Mouse (Mus musculus): ENCODE measurements around the gene Kat8. TPM values are rescaled to one million over a fixed set of nuclear protein-coding genes. Genes with fewer than 3 reads are reported as not detected.
A peak's percentile ranks its signal among the peaks of the same experiment; 100 is the strongest.

Gene Kat8
- polyA plus RNA-seq, 1 experiment from 2014 or later: 42.1 TPM

DNA sequence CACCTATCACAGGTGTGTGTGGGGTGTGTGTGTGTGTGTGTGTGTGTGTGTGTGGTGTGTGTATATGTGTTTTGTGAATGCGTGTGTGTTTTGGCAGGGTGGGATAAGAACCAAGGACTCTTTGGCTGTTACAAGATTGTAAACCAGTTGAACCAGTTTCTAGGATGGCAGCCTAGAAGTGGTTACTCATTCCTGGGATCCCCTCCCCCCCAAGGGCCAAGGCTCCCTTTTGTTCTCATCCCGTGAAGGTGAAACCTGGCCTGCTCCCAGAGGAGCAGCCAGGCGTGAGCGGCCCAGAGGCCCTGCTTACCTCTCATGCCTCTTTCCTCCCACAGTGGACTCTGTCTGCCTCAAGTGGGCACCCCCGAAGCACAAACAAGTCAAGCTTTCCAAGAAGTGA lies 12.9 kb downstream of the Kat8 start:
- Histone ChIP-seq H3K4me1 (replicated peaks; ENCODE audit: control insufficient read depth, insufficient read depth, low read length) (no peaks in the 10 kb centered on the region), H3K27me3 (ENCODE audit: control insufficient read depth, insufficient read depth, low read length) (peaks cover 23% of the 10 kb centered on the region), H3K9me3 (ENCODE audit: control insufficient read depth, low read length) (no peaks in the 10 kb centered on the region), H3K27ac (no peak overlapping the region), H3K36me3 (replicated peaks; ENCODE audit: control insufficient read depth, insufficient read depth) (peaks cover 59% of the 10 kb centered on the region), H3K4me3 (replicated peaks; ENCODE audit: low read length) (no peak overlapping the region), H3K9ac (no peak overlapping the region), H3K4me2 (replicated peaks) (no peak overlapping the region)
- WGBS: 66% methylated on average over 5 of the region's 5 CpGs
- ATAC-seq (ENCODE audit: low FRiP score) (no peak), DNase-seq (ENCODE audit: low spot score) (no peak)

DNA sequence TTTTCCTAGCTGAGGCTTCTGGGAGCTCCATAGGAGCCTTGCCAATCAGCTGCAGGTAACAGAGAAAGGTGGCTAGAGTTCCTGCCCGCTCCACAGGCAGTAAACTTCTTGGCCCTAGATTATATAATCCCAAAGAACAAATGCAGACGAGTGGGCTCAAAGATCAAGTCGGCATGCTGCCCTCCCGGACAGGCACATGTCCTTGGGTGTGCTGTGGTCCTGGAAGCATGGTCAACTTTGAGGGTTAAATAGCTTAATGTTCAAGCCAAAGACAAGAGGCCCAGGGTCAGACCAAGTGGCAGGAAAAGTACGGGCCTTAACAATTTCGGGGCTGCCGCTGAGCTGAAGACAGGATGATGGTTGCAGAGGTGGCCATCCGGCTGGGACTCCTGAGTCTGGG lies 13.8 kb downstream of the Kat8 start:
- Histone ChIP-seq H3K27ac (no peak overlapping the region), H3K4me2 (replicated peaks) (no peak overlapping the region), H3K9ac (no peak overlapping the region), H3K9me3 (ENCODE audit: control insufficient read depth, low read length) (no peaks in the 10 kb centered on the region), H3K36me3 (replicated peaks; ENCODE audit: control insufficient read depth, insufficient read depth) (peaks cover 51% of the 10 kb centered on the region), H3K4me1 (replicated peaks; ENCODE audit: control insufficient read depth, insufficient read depth, low read length) (no peaks in the 10 kb centered on the region), H3K4me3 (replicated peaks; ENCODE audit: low read length) (no peak overlapping the region), H3K27me3 (ENCODE audit: control insufficient read depth, insufficient read depth, low read length) (peaks cover 25% of the 10 kb centered on the region)
- DNase-seq (ENCODE audit: low spot score) (no peak), ATAC-seq (ENCODE audit: low FRiP score) (no peak)
- WGBS: 94% methylated on average over 8 of the region's 8 CpGs

DNA sequence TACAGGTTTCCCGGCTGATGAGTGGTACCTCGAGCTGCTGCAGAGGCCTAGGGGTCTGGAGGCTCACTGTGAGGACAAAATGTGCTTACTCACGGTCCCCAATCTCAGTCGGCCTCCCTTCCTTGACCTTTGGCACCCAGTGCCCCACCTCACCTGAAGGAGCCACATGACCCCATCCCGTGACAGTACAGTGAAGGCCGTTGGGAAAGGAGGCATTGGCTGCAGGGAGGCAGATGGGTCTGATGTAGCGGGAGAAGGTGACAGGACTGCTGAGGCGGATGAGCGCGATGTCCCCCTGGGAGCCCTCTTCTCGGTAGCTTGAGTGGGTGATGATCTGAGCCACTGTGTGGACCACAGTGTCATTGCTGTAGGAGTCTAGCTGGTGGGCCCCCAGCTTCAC lies 14.5 kb downstream of the Kat8 start:
- Histone ChIP-seq H3K27ac (no peak overlapping the region), H3K4me2 (replicated peaks) (no peak overlapping the region), H3K4me1 (replicated peaks; ENCODE audit: control insufficient read depth, insufficient read depth, low read length) (no peaks in the 10 kb centered on the region), H3K9ac (no peak overlapping the region), H3K9me3 (ENCODE audit: control insufficient read depth, low read length) (no peaks in the 10 kb centered on the region), H3K4me3 (replicated peaks; ENCODE audit: low read length) (no peak overlapping the region), H3K36me3 (replicated peaks; ENCODE audit: control insufficient read depth, insufficient read depth) (peaks cover 43% of the 10 kb centered on the region), H3K27me3 (ENCODE audit: control insufficient read depth, insufficient read depth, low read length) (peaks cover 25% of the 10 kb centered on the region)
- 91% methylated on average over 11 of the region's 11 CpGs for WGBS
- ATAC-seq (ENCODE audit: low FRiP score) (no peak), DNase-seq (ENCODE audit: low spot score) (no peak)

DNA sequence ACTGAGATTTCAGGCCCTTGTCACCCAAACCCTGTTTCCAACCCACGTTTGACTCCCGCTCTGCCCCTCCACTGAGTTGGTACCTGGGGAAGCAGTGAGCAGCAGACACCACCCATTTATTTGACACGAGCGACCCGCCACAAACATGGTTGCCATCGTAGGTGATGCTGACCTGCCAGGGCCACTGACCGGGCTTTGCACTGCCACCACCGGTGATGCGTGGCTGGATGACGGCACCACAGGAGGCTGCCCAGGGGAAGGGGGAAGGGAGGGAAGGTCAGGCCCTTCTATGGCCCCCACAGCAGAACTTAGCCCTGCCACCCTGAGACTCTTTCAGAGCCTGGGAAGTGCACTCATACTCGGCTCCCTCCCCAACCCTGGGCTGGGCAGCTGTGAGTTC lies 15.4 kb downstream of the Kat8 start:
- ATAC-seq (ENCODE audit: low FRiP score): no peak
- Histone ChIP-seq H3K4me2 (replicated peaks) (no peak overlapping the region), H3K36me3 (replicated peaks; ENCODE audit: control insufficient read depth, insufficient read depth) (peaks cover 40% of the 10 kb centered on the region), H3K4me1 (replicated peaks; ENCODE audit: control insufficient read depth, insufficient read depth, low read length) (no peaks in the 10 kb centered on the region), H3K27ac (no peak overlapping the region), H3K4me3 (replicated peaks; ENCODE audit: low read length) (no peak overlapping the region), H3K9me3 (ENCODE audit: control insufficient read depth, low read length) (no peaks in the 10 kb centered on the region), H3K27me3 (ENCODE audit: control insufficient read depth, insufficient read depth, low read length) (peaks cover 25% of the 10 kb centered on the region), H3K9ac (no peak overlapping the region)
- no peak for DNase-seq (ENCODE audit: low spot score)
- WGBS: 79% methylated on average over 11 of the region's 11 CpGs

DNA sequence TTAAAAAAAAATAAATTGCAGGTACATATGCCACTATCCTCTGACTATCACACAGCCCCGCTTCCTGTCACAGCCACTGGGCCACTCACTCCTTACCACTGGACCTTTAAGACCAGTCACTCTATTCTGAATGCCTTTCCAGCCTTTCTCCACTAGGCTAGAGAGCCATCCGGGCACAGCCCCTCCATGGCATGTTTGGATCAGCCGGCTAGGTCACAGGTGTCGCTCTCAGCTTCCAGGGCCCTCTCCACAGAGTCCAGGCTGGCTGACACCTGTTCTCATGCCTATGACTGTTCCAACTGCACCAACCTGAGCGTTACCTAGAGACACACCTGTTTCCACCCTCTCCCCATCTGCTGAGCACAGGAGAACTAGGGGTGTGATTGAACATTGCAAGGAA lies 16.3 kb downstream of the Kat8 start:
- Histone ChIP-seq H3K4me3 (replicated peaks; ENCODE audit: low read length) (no peak overlapping the region), H3K9ac (no peak overlapping the region), H3K27ac (no peak overlapping the region), H3K4me2 (replicated peaks) (no peak overlapping the region), H3K27me3 (ENCODE audit: control insufficient read depth, insufficient read depth, low read length) (peaks cover 25% of the 10 kb centered on the region), H3K36me3 (replicated peaks; ENCODE audit: control insufficient read depth, insufficient read depth) (peaks cover 32% of the 10 kb centered on the region), H3K9me3 (ENCODE audit: control insufficient read depth, low read length) (no peaks in the 10 kb centered on the region), H3K4me1 (replicated peaks; ENCODE audit: control insufficient read depth, insufficient read depth, low read length) (no peaks in the 10 kb centered on the region)
- DNase-seq (ENCODE audit: low spot score): no peak
- ATAC-seq (ENCODE audit: low FRiP score): no peak
- WGBS: 51% methylated on average over 5 of the region's 5 CpGs

DNA sequence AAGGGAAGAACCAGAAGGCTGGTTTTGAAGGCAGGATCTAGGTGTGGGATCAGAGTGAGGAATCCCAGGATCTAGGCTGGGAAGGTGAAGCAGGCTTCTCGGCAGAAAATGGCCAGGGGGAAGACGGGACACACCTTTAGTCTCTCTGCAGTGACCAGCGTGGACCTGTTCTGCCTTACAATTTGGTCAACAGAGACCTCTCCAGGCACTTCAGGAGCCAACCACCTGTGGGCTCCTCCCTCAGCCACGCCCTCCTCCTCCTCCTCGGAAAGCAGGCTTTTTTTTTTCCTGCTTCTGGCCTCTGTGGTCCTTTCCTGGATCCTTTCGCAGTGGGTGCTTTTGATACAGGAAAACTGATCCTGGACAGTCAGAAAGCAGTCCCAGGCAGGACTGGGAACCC lies 17.6 kb downstream of the Kat8 start, which contains the start of gene Prss8:
TSS of gene Prss8 (minus strand) at position 182 of the 400 bp plus-strand sequence.
- no peak within 1 kb of the TSS for H3K4me3 ChIP-seq (replicated peaks; ENCODE audit: low read length)
- DNase-seq (ENCODE audit: low spot score) (no peak), ATAC-seq (ENCODE audit: low FRiP score) (no peak)
- peaks cover 5% of the 10 kb centered on the region for H3K4me1 ChIP-seq (replicated peaks; ENCODE audit: control insufficient read depth, insufficient read depth, low read length)
- no peak within 1 kb of the TSS for H3K27ac ChIP-seq
- peaks cover 20% of the 10 kb centered on the region for H3K36me3 ChIP-seq (replicated peaks; ENCODE audit: control insufficient read depth, insufficient read depth)
- H3K9me3 ChIP-seq (ENCODE audit: control insufficient read depth, low read length): no peaks in the 10 kb centered on the region
- H3K27me3 ChIP-seq (ENCODE audit: control insufficient read depth, insufficient read depth, low read length): peaks cover 25% of the 10 kb centered on the region
- H3K4me2 ChIP-seq (replicated peaks): peak within 1 kb of the TSS; percentile 14
- 9% methylated on average over 6 of the region's 6 CpGs for WGBS
- H3K9ac ChIP-seq: no peak within 1 kb of the TSS

- no peak overlapping the region for H3K4me3 ChIP-seq (replicated peaks; ENCODE audit: low read length)
- no peak for DNase-seq (ENCODE audit: low spot score)
- H3K9ac ChIP-seq: no peak overlapping the region
- no peak overlapping the region for H3K4me2 ChIP-seq (replicated peaks)
- H3K36me3 ChIP-seq (replicated peaks; ENCODE audit: control insufficient read depth, insufficient read depth): peaks cover 12% of the 10 kb centered on the region
- no peaks in the 10 kb centered on the region for H3K9me3 ChIP-seq (ENCODE audit: control insufficient read depth, low read length)
- no peak for ATAC-seq (ENCODE audit: low FRiP score)
- H3K27me3 ChIP-seq (ENCODE audit: control insufficient read depth, insufficient read depth, low read length): peaks cover 25% of the 10 kb centered on the region
- 71% methylated on average over 5 of the region's 5 CpGs for WGBS
- no peak overlapping the region for H3K27ac ChIP-seq
- peaks cover 5% of the 10 kb centered on the region for H3K4me1 ChIP-seq (replicated peaks; ENCODE audit: control insufficient read depth, insufficient read depth, low read length)
Observed at GRCm38 (mm10) chr7:127930636-127931035, 18.3 kb downstream of the Kat8 start.

DNA sequence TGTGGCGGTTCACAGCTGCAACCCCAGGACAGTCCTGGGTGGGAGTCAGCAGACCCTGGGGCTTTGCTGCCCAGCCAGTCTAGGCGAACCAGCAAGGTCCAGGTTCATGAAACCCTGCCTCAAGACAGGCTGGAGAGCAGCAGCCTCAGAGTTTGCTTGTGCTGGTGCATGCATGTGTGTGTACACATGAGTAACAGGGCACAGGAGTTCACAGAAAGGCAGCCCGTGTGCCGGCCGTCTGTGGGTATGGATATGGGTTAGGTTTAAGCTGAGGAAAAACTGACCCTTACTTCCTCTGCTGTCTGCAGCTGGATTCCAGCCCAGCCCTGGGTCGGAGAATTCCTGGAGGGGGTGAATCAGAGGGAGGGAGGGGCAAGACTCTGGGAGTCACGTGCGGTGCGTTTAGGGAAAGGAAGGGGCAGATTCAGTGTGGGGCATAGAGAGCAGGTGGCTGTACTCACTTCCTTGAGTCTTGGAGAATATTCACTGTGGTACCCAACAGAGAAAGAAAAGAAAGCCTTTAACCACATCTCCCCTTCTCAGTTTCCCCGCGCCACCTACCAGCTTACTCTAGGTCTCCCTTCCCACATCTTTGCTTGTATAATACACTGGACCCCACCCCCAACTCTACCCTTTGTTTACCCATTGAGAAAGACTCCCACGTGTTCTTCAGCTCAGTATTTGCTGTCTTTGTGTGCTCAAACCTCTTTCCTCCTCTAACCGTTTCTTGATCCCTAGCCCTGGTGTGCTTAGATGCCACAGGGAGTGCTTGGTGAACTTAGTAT lies 19.2 kb downstream of the Kat8 start:
- ATAC-seq (ENCODE audit: low FRiP score) (no peak), DNase-seq (ENCODE audit: low spot score) (no peak)
- Histone ChIP-seq H3K27me3 (ENCODE audit: control insufficient read depth, insufficient read depth, low read length) (peaks cover 25% of the 10 kb centered on the region), H3K27ac (no peak overlapping the region), H3K4me3 (replicated peaks; ENCODE audit: low read length) (no peak overlapping the region), H3K36me3 (replicated peaks; ENCODE audit: control insufficient read depth, insufficient read depth) (peaks cover 3% of the 10 kb centered on the region), H3K4me2 (replicated peaks) (no peak overlapping the region), H3K9ac (no peak overlapping the region), H3K9me3 (ENCODE audit: control insufficient read depth, low read length) (no peaks in the 10 kb centered on the region), H3K4me1 (replicated peaks; ENCODE audit: control insufficient read depth, insufficient read depth, low read length) (peaks cover 5% of the 10 kb centered on the region)
- WGBS: 43% methylated on average over 13 of the region's 13 CpGs

DNA sequence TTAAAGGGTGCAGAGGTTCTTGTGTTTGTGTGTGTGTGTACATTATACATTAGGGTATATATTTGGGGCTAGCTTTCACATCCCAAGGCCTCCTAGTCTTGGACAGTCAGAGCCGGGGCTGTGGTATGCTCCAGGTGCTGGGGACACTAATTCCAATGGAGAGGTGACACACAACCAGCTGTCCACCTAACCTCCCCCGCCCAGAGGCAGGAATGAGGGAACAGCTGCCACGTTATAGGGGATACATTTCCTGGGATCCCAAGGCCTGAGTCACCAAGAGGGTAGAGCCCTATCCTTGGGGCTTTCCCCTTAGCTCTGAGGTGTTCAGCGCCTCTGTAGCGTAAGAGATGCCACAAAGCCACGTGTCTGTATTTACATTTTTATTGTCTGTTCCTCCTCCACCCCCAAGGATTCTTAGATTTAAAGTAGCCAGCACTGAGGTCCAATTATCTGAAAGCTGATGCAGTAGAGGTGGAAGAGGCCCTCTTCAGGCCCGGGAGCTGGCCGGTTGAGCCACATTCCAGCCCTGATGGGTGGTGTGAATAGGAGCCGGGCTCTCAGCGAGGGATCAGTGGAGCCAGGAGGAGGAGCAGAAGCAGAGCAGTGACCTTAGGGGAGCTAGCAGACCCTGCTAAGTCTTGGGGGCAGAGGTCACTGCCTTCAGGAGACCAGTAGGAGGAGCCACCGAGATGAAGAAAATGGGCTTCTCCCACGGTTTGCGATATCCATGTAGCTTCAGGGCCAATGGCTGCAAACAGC lies 20.1 kb downstream of the Kat8 start:
- Histone ChIP-seq H3K9ac (no peak overlapping the region), H3K36me3 (replicated peaks; ENCODE audit: control insufficient read depth, insufficient read depth) (no peaks in the 10 kb centered on the region), H3K4me2 (replicated peaks) (no peak overlapping the region), H3K4me3 (replicated peaks; ENCODE audit: low read length) (no peak overlapping the region), H3K9me3 (ENCODE audit: control insufficient read depth, low read length) (no peaks in the 10 kb centered on the region), H3K27ac (no peak overlapping the region), H3K27me3 (ENCODE audit: control insufficient read depth, insufficient read depth, low read length) (peaks cover 25% of the 10 kb centered on the region), H3K4me1 (replicated peaks; ENCODE audit: control insufficient read depth, insufficient read depth, low read length) (peaks cover 5% of the 10 kb centered on the region)
- no peak for DNase-seq (ENCODE audit: low spot score)
- ATAC-seq (ENCODE audit: low FRiP score): no peak
- WGBS: 16% methylated on average over 13 of the region's 13 CpGs

Measured in hindbrain, embryonic 14.5 days (tissue).